Mouse (Mus musculus) midbrain, embryonic 13.5 days (tissue): ENCODE data around the gene Nelfcd. TPM values are rescaled to one million over a fixed set of nuclear protein-coding genes. Genes with fewer than 3 reads are reported as not detected.

Experiments used
- ATAC-seq: fragments of 200-750 bp; cut with Nextera tagmentation; 2 replicates; pipeline ENCODE4 v1.8.0; 2017; ENCODE audit warnings: mild to moderate bottlenecking, moderate TSS enrichment, moderate library complexity
- H3K27ac ChIP-seq: fragments of 300-500 bp; sonication (generic); 2 replicates; pipeline ENCODE4 v1.5.1; 2015; ENCODE audit warnings: inconsistent platforms, mild to moderate bottlenecking, moderate library complexity
- H3K27me3 ChIP-seq: fragments of 300-500 bp; sonication (generic); 2 replicates; pipeline ENCODE4 v1.6.1; 2015; ENCODE audit warnings: mild to moderate bottlenecking, inconsistent platforms
- H3K36me3 ChIP-seq: fragments of 300-500 bp; sonication (generic); 2 replicates; pipeline ENCODE4 v1.6.1; 2015; ENCODE audit warnings: mild to moderate bottlenecking, inconsistent platforms
- H3K4me1 ChIP-seq: fragments of 300-500 bp; sonication (generic); replicated peaks from 2 replicates; pipeline ENCODE4 v1.6.1; 2015; ENCODE audit warnings: inconsistent platforms
- H3K4me2 ChIP-seq: fragments of 300-500 bp; sonication (generic); replicated peaks from 2 replicates; pipeline ENCODE4 v1.6.1; 2015; ENCODE audit warnings: moderate library complexity, mild to moderate bottlenecking, inconsistent platforms
- H3K4me3 ChIP-seq: fragments of 300-500 bp; sonication (generic); replicated peaks from 2 replicates; pipeline ENCODE4 v1.5.1; 2015; ENCODE audit warnings: mild to moderate bottlenecking, inconsistent platforms
- H3K9ac ChIP-seq: fragments of 300-500 bp; sonication (generic); replicated peaks from 2 replicates; pipeline ENCODE4 v1.6.1; 2015; ENCODE audit warnings: mild to moderate bottlenecking, inconsistent platforms
- H3K9me3 ChIP-seq: fragments of 300-500 bp; sonication (generic); 2 replicates; pipeline ENCODE4 v1.6.1; 2016; ENCODE audit warnings: mild to moderate bottlenecking, inconsistent platforms
- WGBS: fragments of 180-500 bp; shearing (Covaris S2); methylation state at CpG from one replicate; pipeline ENCODE4 v1.1.7; 2015; 5-methylcytosine and 5-hydroxymethylcytosine counted together
- polyA plus RNA-seq: library from polyadenylated mRNA; unstranded; fragments of >200 nt; fragmentation: Nextera tagmentation; extraction: Ambion mirVana; gene quantifications from 2 replicates; pipeline ENCODE4 v1.2.1, GENCODE M21; 2015

Gene Nelfcd
- polyA plus RNA-seq, 1 experiment from 2014 or later: 136 TPM

- Histone ChIP-seq H3K27ac (no peak overlapping the region), H3K9me3 (no peaks in the 10 kb centered on the region), H3K4me3 (peak overlapping the region; percentile 82), H3K4me1 (peaks cover 16% of the 10 kb centered on the region), H3K36me3 (peaks cover 9% of the 10 kb centered on the region), H3K4me2 (peak overlapping the region; percentile 61), H3K9ac (no peak overlapping the region), H3K27me3 (no peaks in the 10 kb centered on the region)
- no peak for ATAC-seq
- 49% methylated on average over 18 of the region's 18 CpGs for WGBS
These were observed 438 bp upstream of the Nelfcd start for GRCm38 (mm10) chr2:174415001-174415730.

- H3K9me3 ChIP-seq: no peaks in the 10 kb centered on the region
- no peak overlapping the region for H3K4me3 ChIP-seq
- no peak overlapping the region for H3K27ac ChIP-seq
- no peak for ATAC-seq
- H3K36me3 ChIP-seq: peaks cover 67% of the 10 kb centered on the region
- H3K9ac ChIP-seq: no peak overlapping the region
- no peaks in the 10 kb centered on the region for H3K27me3 ChIP-seq
- 91% methylated on average over 6 of the region's 6 CpGs for WGBS
- H3K4me1 ChIP-seq: peaks cover 15% of the 10 kb centered on the region
- H3K4me2 ChIP-seq: no peak overlapping the region
These were observed 5.5 kb downstream of the Nelfcd start for GRCm38 (mm10) chr2:174421107-174421506.

GRCm38 (mm10) chr2:174424301-174425085 is 8.9 kb downstream of the Nelfcd start:
- ATAC-seq: no peak
- Histone ChIP-seq H3K27ac (no peak overlapping the region), H3K27me3 (no peaks in the 10 kb centered on the region), H3K4me3 (no peak overlapping the region), H3K36me3 (peaks cover 94% of the 10 kb centered on the region), H3K4me1 (peaks cover 3% of the 10 kb centered on the region; the same call in 1 of the 2 replicates), H3K4me2 (no peak overlapping the region), H3K9ac (no peak overlapping the region), H3K9me3 (no peaks in the 10 kb centered on the region)
- WGBS: 93% methylated on average over 11 of the region's 11 CpGs

- WGBS: 96% methylated on average over 12 of the region's 12 CpGs
- peaks cover 70% of the 10 kb centered on the region for H3K36me3 ChIP-seq
- no peak overlapping the region for H3K4me3 ChIP-seq
- no peak for ATAC-seq
- peaks cover 3% of the 10 kb centered on the region; the same call in 1 of the 2 replicates for H3K4me1 ChIP-seq
- H3K27ac ChIP-seq: no peak overlapping the region
- no peak overlapping the region for H3K9ac ChIP-seq
- H3K27me3 ChIP-seq: no peaks in the 10 kb centered on the region
- no peak overlapping the region for H3K4me2 ChIP-seq
- H3K9me3 ChIP-seq: no peaks in the 10 kb centered on the region
These were observed 11.3 kb downstream of the Nelfcd start for GRCm38 (mm10) chr2:174426856-174427255.

- 74% methylated on average over 18 of the region's 18 CpGs for WGBS
- peaks cover 3% of the 10 kb centered on the region; the same call in 1 of the 2 replicates for H3K4me1 ChIP-seq
- no peak overlapping the region for H3K27ac ChIP-seq
- H3K4me2 ChIP-seq: no peak overlapping the region
- no peak for ATAC-seq
- H3K27me3 ChIP-seq: no peaks in the 10 kb centered on the region
- H3K4me3 ChIP-seq: no peak overlapping the region
- H3K9me3 ChIP-seq: no peaks in the 10 kb centered on the region
- peaks cover 59% of the 10 kb centered on the region for H3K36me3 ChIP-seq
- no peak overlapping the region for H3K9ac ChIP-seq
These were observed 12.7 kb downstream of the Nelfcd start for GRCm38 (mm10) chr2:174428076-174428835.

GRCm38 (mm10) chr2:174428996-174429591 is 13.5 kb downstream of the Nelfcd start:
- peak; percentile 72 for ATAC-seq
- Histone ChIP-seq H3K4me1 (peaks cover 3% of the 10 kb centered on the region; the same call in 1 of the 2 replicates), H3K4me3 (no peak overlapping the region), H3K4me2 (no peak overlapping the region), H3K27ac (no peak overlapping the region), H3K9ac (no peak overlapping the region), H3K9me3 (no peaks in the 10 kb centered on the region), H3K36me3 (peaks cover 53% of the 10 kb centered on the region), H3K27me3 (no peaks in the 10 kb centered on the region)
- WGBS: 74% methylated on average over 10 of the region's 10 CpGs

GRCm38 (mm10) chr2:174434943-174435342 is 19.3 kb downstream of the Nelfcd start:
- no peaks in the 10 kb centered on the region for H3K9me3 ChIP-seq
- peaks cover 29% of the 10 kb centered on the region for H3K4me1 ChIP-seq
- no peak overlapping the region for H3K4me3 ChIP-seq
- no peak overlapping the region for H3K4me2 ChIP-seq
- no peak for ATAC-seq
- no peaks in the 10 kb centered on the region for H3K27me3 ChIP-seq
- H3K9ac ChIP-seq: no peak overlapping the region
- peaks cover 8% of the 10 kb centered on the region; the same call in 1 of the 2 replicates for H3K36me3 ChIP-seq
- no peak overlapping the region for H3K27ac ChIP-seq
- WGBS: 98% methylated on average over 9 of the region's 9 CpGs

GRCm38 (mm10) chr2:174436076-174436701 is 20.6 kb downstream of the Nelfcd start:
- H3K4me1 ChIP-seq: peaks cover 29% of the 10 kb centered on the region
- no peak overlapping the region for H3K27ac ChIP-seq
- no peak overlapping the region for H3K4me3 ChIP-seq
- no peak overlapping the region for H3K4me2 ChIP-seq
- no peaks in the 10 kb centered on the region for H3K27me3 ChIP-seq
- ATAC-seq: no peak
- H3K36me3 ChIP-seq: peaks cover 8% of the 10 kb centered on the region; the same call in 1 of the 2 replicates
- H3K9me3 ChIP-seq: no peaks in the 10 kb centered on the region
- WGBS: 96% methylated on average over 26 of the region's 26 CpGs
- no peak overlapping the region for H3K9ac ChIP-seq

- Histone ChIP-seq H3K4me1 (peaks cover 29% of the 10 kb centered on the region), H3K27me3 (no peaks in the 10 kb centered on the region), H3K27ac (no peak overlapping the region), H3K9ac (no peak overlapping the region), H3K4me2 (no peak overlapping the region), H3K4me3 (no peak overlapping the region), H3K9me3 (no peaks in the 10 kb centered on the region), H3K36me3 (peaks cover 8% of the 10 kb centered on the region; the same call in 1 of the 2 replicates)
- no peak for ATAC-seq
- WGBS: over 99% methylated on average over 7 of the region's 7 CpGs
These were observed 21.5 kb downstream of the Nelfcd start for GRCm38 (mm10) chr2:174436916-174437696.

GRCm38 (mm10) chr2:174437697-174437982 is 22.0 kb downstream of the Nelfcd start:
- H3K4me1 ChIP-seq: peaks cover 29% of the 10 kb centered on the region
- no peak overlapping the region for H3K27ac ChIP-seq
- H3K4me3 ChIP-seq: 0 out of 2 replicates have a peak overlapping the region, but pooled peaks have one; percentile 55
- 95% methylated on average over 4 of the region's 4 CpGs for WGBS
- peak overlapping the region; percentile 74; the same call in 1 of the 2 replicates for H3K4me2 ChIP-seq
- ATAC-seq: no peak; the same call in 1 of the 2 replicates
- no peaks in the 10 kb centered on the region for H3K9me3 ChIP-seq
- peaks cover 8% of the 10 kb centered on the region; the same call in 1 of the 2 replicates for H3K36me3 ChIP-seq
- H3K27me3 ChIP-seq: no peaks in the 10 kb centered on the region
- H3K9ac ChIP-seq: no peak overlapping the region
